Mouse (Mus musculus) liver, embryonic 14.5 days (tissue): ENCODE measurements around the gene Srp54c. TPM values are rescaled to one million over a fixed set of nuclear protein-coding genes. Genes with fewer than 3 reads are reported as not detected.

Experiments used
- ATAC-seq: fragments of 200-750 bp; cut with Nextera tagmentation; 2 replicates; pipeline ENCODE4 v1.8.0; 2017; ENCODE audit warnings: moderate number of reproducible peaks, mild to moderate bottlenecking, moderate library complexity; ENCODE audit not compliant: insufficient read depth
- DNase-seq, 3 experiments: peaks; one replicate each; pipeline ENCODE4 v3.0.0-alpha.2; 2012 to 2013; ENCODE audit warnings: low read depth in 3 of 3, low spot score in 3 of 3
- H3K27ac ChIP-seq: fragments of 300-500 bp; sonication (generic); 2 replicates; pipeline ENCODE4 v1.5.1; 2014; ENCODE audit warnings: moderate library complexity, mild to moderate bottlenecking, control low read depth, inconsistent platforms
- H3K27me3 ChIP-seq: fragments of 300-500 bp; sonication (generic); 2 replicates; pipeline ENCODE4 v1.6.1; 2014; ENCODE audit warnings: mild to moderate bottlenecking, low read length, moderate library complexity; ENCODE audit not compliant: control insufficient read depth, insufficient read depth
- H3K36me3 ChIP-seq: fragments of 300-500 bp; sonication (generic); replicated peaks from 2 replicates; pipeline ENCODE4 v1.6.1; 2014; ENCODE audit warnings: low read depth; ENCODE audit not compliant: control insufficient read depth, insufficient read depth
- H3K4me1 ChIP-seq, 2 experiments: fragments of 200-500 bp in 1 of 2; fragments of 300-500 bp in 1 of 2; sonication (generic) in 1 of 2; replicated peaks; 2 replicates each; pipeline ENCODE4 v1.6.1; 2012 to 2014; ENCODE audit warnings: antibody characterized with exemption in 1 of 2, inconsistent platforms in 1 of 2, low read length in 1 of 2; ENCODE audit not compliant: control insufficient read depth in 2 of 2, insufficient read depth in 2 of 2
- H3K4me2 ChIP-seq: fragments of 300-500 bp; sonication (generic); 2 replicates; pipeline ENCODE4 v1.6.1; 2014; ENCODE audit warnings: low read depth, mild to moderate bottlenecking, control low read depth, moderate library complexity
- H3K4me3 ChIP-seq, 2 experiments: fragments of 200-500 bp in 1 of 2; fragments of 300-500 bp in 1 of 2; sonication (generic) in 1 of 2; 2 replicates each; pipeline ENCODE4 v1.5.1; 2012 to 2014; ENCODE audit warnings: low read depth in 2 of 2, low read length in 2 of 2, mild to moderate bottlenecking in 2 of 2, control low read depth in 1 of 2, inconsistent platforms in 1 of 2, moderate library complexity in 1 of 2; ENCODE audit not compliant: insufficient read depth in 1 of 2
- H3K9ac ChIP-seq: fragments of 300-500 bp; sonication (generic); replicated peaks from 2 replicates; pipeline ENCODE4 v1.6.1; 2014; ENCODE audit warnings: mild to moderate bottlenecking, control low read depth, moderate library complexity
- H3K9me3 ChIP-seq: fragments of 300-500 bp; sonication (generic); 2 replicates; pipeline ENCODE4 v1.6.1; 2016; ENCODE audit warnings: low read length, mixed read lengths; ENCODE audit not compliant: control insufficient read depth
- CTCF ChIP-seq: IDR thresholded peaks from 2 replicates; pipeline ENCODE4 v1.5.1; 2016; ENCODE audit warnings: antibody characterized with exemption, low read depth, control low read depth
- EP300 ChIP-seq: IDR thresholded peaks from 2 replicates; pipeline ENCODE4 v1.6.1; 2016; ENCODE audit warnings: antibody characterized with exemption, low read depth
- WGBS: fragments of 180-500 bp; shearing (Covaris S2); extraction: QIAGEN DNeasy Blood & Tissue Kit; methylation state at CpG from one replicate; pipeline ENCODE4 v1.1.7; 2014; ENCODE audit not compliant: insufficient replicate concordance; 5-methylcytosine and 5-hydroxymethylcytosine counted together
- polyA plus RNA-seq, 2 experiments: library from polyadenylated mRNA; depleted of rRNA in 1 of 2; stranded (reverse) in 1 of 2; unstranded in 1 of 2; fragments of >200 nt; fragmentation: Nextera tagmentation in 1 of 2; extraction: Ambion mirVana in 1 of 2; gene quantifications; 2 replicates each; pipeline versions ENCODE4 v1.2.1 to v1.2.3; 2012 to 2014

The Srp54c gene
- polyA plus RNA-seq, 2 experiments: 17.1 to 34.7 TPM

DNA sequence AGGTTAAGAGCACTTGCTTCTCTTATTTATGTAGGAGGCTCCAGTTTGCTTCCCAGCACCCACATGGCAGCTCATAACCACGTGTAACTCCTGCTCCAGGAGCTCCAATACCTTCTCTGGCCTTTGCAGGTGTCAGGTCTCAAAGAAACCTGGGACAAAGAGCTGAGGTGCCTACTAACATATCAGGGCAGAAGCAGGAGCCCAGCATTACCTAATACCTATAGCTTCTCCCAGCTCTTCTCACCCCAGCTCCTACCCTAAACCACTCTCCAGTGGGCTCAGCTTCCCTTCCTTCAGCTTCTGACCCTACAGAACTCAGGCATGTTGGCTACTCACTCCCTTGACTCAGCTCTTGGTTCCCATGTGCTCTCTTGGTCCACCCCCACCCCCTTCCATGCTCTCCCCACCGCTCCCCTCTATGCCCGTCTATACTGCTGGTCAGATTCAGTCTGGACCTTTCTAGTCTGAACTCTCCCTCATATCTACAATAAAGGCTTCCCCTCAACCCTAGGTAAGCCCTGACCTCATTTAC is 70.9 kb downstream of the Srp54c start:
- Histone ChIP-seq H3K4me3 (peak overlapping the region; percentile 58 to 74), H3K4me2 (peak overlapping the region; percentile 96), H3K9ac (peak overlapping the region; percentile 90), H3K27ac (peak overlapping the region; percentile 97; the same call in 1 of the 2 replicates), H3K36me3 (peaks cover 16% of the 10 kb centered on the region), H3K27me3 (no peaks in the 10 kb centered on the region), H3K4me1 (peaks cover 11 to 16% of the 10 kb centered on the region in 2 experiments), H3K9me3 (no peaks in the 10 kb centered on the region)
- ATAC-seq (no peak), DNase-seq (no peak)
- TF ChIP-seq EP300 (no peak), CTCF (no peak)
- 49% methylated on average over 3 of the region's 3 CpGs for WGBS

DNA sequence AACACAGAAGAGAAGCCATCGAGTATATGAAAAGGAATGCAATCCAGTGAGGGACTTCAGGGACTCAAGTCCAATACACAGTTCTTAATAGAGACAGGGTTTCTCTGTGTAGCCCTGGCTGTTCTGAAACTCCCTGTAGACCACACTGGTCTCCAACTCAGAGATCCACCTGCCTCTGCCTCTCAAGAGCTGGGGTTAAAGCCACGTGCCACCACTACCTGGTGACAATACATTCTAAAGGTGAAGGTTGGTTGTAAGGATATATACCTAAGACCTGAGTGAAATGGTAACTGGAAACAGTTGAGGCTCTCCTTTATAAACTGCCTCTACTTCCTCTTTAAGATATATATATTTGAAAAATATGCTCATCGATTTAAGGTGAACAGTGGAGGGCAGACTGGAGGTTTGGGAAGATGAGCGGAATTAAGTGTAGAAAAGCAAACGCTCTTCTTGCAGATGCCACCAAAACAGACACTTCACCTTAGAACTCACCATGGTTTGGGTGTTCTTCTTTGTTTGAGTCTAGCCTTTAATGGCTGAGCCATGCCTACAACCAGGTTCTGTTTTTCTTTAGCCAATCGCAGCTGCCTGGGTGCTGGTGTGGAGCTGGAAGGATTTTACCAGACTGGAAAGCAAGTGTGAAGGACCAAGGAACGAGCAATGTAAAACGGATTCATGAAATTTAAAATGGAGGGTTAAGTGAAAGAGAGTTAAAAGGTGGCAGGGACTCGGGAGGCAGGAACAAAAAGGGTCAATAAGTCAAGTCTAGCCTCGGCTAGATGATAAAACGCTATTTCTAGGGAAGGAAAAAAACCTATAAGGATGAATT is 71.7 kb downstream of the Srp54c start:
- H3K36me3 ChIP-seq: peaks cover 15% of the 10 kb centered on the region
- H3K4me3 ChIP-seq: peak overlapping the region; percentile 74 to 99
- H3K9me3 ChIP-seq: no peaks in the 10 kb centered on the region
- peaks cover 11 to 16% of the 10 kb centered on the region in 2 experiments for H3K4me1 ChIP-seq
- WGBS: 22% methylated on average over 11 of the region's 11 CpGs
- peak overlapping the region; percentile 90 for H3K9ac ChIP-seq
- TF ChIP-seq CTCF: no peak
- TF ChIP-seq EP300: no peak
- DNase-seq (peak in 2 of 3 experiments; percentile 18 to 37), ATAC-seq (no peak)
- H3K4me2 ChIP-seq: peak overlapping the region; percentile 96
- peak overlapping the region; percentile 97 for H3K27ac ChIP-seq
- no peaks in the 10 kb centered on the region for H3K27me3 ChIP-seq

- ATAC-seq: peak; percentile 93
- WGBS: under 1% methylated on average over 55 of the region's 55 CpGs
- Histone ChIP-seq H3K4me1 (peaks cover 11 to 16% of the 10 kb centered on the region in 2 experiments), H3K4me3 (peak within 1 kb of the TSS; percentile 74 to 99), H3K9me3 (no peaks in the 10 kb centered on the region), H3K36me3 (peaks cover 6% of the 10 kb centered on the region), H3K4me2 (peak within 1 kb of the TSS; percentile 96), H3K27ac (peak within 1 kb of the TSS; percentile 97), H3K9ac (peak within 1 kb of the TSS; percentile 90), H3K27me3 (no peaks in the 10 kb centered on the region)
- TF ChIP-seq CTCF: no peak
- no peak for TF ChIP-seq EP300
- peak; percentile 93 to 95 (median 95) for DNase-seq
Observed at GRCm38 (mm10) chr12:55302485-55303441, 72.8 kb downstream of the Srp54c start, which contains the start of gene Ppp2r3c. TSS of gene Ppp2r3c (minus strand) at chr12:55302998.

DNA sequence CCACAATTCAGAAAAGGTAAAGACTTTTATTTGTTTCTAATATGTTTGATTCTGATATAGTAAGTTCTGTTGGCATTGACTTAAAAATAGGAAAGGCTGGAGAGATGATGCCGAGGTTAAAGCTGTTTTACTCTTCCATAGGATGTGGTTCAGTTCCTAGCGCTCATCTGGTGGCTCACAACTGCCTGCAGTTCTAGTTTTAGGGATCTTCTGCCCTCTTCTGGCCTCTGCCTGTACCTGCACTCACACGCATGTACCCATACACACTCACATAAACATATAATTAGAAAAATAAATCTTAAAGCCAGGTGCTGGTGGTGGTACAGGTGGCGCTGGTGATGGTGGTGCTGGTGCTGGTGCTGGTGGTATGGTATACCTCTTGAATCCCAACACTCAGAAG is 76.4 kb downstream of the Srp54c start:
- Histone ChIP-seq H3K9me3 (no peaks in the 10 kb centered on the region), H3K27ac (no peak overlapping the region), H3K36me3 (no peaks in the 10 kb centered on the region), H3K4me1 (peaks cover 4 to 8% of the 10 kb centered on the region in 2 experiments), H3K4me2 (no peak overlapping the region), H3K4me3 (no peak overlapping the region), H3K9ac (no peak overlapping the region), H3K27me3 (no peaks in the 10 kb centered on the region)
- DNase-seq (no peak), ATAC-seq (no peak)
- 84% methylated on average over 4 of the region's 4 CpGs for WGBS
- TF ChIP-seq CTCF (peak; percentile 34; the same call in 1 of the 2 replicates), EP300 (no peak)
